Mouse (Mus musculus) adrenal gland, postnatal 36 days (tissue): ENCODE data around the gene 1700018B08Rik. TPM values are rescaled to one million over a fixed set of nuclear protein-coding genes. Genes with fewer than 3 reads are reported as not detected.

Experiments used
- DNase-seq, 2 experiments: peaks; one replicate each; pipeline ENCODE4 v3.0.0; 2021; ENCODE audit warnings: mixed read lengths in 1 of 2
- total RNA-seq, 2 experiments: library from RNA; stranded (reverse); gene quantifications; 2 replicates each; pipeline ENCODE4 v1.2.3; 2021

Gene 1700018B08Rik
- total RNA-seq, 2 experiments from 2014 or later: not detected

DNA sequence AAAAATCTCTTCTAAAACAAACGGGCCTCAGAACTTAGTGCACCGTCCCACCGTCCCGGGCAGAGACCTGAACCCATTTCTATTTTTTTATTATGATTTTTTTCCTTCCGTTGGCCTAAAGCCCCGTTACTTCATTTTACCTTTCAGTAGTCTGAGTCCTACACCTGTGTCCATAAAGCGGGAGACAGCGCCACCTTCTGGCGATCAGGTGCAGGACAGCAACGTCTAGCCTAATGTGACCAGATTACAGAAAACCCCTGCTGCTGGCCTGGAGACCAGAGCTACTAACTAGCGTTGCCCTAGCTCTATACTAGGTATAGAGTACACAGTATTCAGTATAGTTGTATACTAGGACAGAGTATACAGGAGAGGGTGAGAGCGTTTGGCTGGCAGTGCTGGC is 30.7 kb downstream of the 1700018B08Rik start:
- peak; percentile 87 for DNase-seq

DNA sequence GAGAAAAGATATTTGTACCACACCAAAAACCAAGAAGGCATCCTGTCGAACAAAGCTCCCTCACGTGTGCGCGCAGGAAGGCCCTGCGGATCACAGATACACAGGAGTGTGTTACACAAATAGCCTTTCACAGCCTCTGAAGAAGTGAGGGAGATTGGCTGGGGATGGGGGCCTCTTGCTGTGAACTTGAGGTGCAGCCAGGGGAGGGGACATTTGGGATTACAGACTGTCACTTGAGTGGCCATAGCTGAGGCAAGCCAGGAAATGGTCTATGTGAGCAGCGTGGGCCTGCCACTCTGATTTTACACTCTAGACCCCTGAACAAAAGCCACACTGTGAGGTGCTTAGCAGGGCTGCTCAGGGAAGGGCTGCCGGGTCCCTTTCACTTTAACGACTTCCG is 32.4 kb downstream of the 1700018B08Rik start:
- DNase-seq: no peak

DNA sequence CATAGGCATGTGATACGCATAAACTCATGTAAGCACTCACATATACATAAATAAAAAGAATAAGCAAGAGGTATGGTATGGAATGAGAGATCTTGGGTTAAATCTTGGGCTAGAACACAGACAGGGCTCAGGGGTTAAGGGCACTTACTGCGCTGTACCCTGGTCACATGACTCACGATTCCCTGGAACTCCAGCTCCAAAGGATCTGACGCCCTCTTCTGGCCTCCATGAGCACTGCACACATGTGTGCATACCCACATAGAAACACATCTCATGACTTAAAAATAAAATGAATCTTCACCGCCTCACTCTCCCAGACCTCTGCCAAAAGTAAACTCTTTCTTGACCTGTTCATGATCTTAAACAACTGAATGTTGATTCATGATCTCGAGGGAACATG is 46.5 kb downstream of the 1700018B08Rik start:
- no peak for DNase-seq

DNA sequence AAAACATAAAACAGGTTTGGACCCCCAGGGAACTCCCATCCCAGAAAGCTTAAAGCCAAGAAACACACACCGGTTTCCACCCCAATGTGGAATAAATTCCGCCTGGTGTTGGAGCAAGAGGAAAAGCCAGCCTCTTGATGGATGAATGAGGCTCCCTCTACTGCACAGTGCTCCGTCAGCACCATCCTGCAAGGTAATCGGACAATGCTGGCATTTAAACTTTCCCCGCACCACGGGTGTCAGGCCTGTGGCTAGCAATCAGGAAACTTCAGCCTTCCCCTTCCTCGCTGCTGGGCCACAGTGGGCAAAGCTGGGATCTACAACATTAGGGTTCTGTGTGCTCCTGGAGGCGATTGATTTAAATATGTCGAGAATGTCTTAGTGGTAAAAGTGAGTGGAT is 52.5 kb downstream of the 1700018B08Rik start:
- DNase-seq: no peak

DNA sequence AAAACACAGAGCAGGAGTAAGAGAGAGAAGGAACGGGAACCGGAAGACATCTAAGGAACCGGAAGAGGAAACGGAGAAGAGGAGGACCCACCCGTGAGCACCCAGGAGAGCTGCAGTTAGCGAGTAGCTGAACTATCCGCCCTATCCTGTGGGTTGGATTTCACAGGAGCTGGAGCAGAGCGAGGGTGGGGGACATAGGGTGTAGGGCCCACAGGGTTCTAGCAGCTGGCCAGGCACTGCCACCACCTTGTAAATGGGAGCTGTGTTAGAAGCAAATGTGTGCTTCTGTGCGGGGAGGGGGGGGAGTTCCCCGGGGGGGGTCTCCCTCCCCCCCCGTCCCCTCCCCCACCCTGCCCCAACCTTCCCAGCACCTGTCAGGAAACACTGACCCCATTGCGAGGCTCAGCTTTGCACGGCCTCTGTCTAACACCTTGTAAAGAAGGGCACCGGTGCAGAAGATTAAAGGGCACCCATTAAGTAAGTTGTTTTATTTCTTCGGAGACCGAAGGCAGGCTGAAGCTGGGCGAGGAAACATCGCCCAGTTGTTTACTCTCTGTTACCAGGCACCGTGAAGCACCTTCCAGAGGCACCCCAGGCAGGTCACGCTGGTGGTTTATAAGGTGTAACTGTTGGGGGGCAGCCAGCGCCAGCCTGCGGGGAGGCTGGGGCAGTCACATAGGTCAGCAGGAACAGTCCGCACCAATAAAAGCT is 59.9 kb downstream of the 1700018B08Rik start:
- no peak for DNase-seq

Other genes starting within 250 kb of the 1700018B08Rik start
- gene Fbxo31, start 34.5 kb upstream of the 1700018B08Rik start, total RNA-seq: 10 to 100 TPM; 45.4 to 54.8 TPM
- gene Map1lc3b, start 46.0 kb upstream of the 1700018B08Rik start, total RNA-seq: 100 to 1,000 TPM; 179 to 206 TPM
- gene Zcchc14, start 108.6 kb upstream of the 1700018B08Rik start, total RNA-seq: 10 to 100 TPM; 43.4 to 53.4 TPM
- 1 to 10 TPM; 1.1 to 1.8 TPM for gene Jph3, start 185.3 kb upstream of the 1700018B08Rik start, total RNA-seq